Mouse (Mus musculus): ENCODE measurements at regions not wholly inside any gene's neighbourhood (a gene's known extent, or its start where the extent isn't known, plus 50 kb on each side); places are given as distances from the start of the nearest gene placed in this dataset.

DNA sequence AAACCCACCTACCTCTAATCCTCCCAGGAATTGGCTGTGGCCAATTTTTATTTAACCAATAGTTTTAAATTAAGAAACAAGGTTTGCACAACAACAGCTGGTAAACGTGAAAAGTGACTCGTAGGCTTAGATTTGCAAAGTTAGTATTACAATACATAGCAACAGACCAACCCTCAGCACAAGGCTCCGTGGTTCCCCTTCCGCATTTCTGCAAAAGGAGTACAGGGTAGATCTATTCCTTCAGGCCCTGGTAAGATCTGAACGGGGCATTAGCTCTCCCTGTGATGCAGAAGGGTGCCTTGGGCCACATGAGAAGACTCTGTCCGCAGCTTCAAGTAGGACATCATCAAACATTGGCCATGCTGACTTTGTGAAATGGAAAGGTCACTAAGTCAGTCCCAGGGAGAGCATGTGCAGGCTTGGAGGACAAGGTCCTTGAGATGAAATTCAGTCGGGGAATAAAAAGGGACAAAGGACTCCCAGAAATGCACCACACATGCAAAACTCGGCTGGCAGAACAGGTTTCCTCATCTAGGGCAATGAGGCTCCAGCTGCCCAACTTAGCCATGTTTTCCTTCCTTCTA, 75.0 kb upstream of the Armc2 start:
- DNase-seq, result no peak

DNA sequence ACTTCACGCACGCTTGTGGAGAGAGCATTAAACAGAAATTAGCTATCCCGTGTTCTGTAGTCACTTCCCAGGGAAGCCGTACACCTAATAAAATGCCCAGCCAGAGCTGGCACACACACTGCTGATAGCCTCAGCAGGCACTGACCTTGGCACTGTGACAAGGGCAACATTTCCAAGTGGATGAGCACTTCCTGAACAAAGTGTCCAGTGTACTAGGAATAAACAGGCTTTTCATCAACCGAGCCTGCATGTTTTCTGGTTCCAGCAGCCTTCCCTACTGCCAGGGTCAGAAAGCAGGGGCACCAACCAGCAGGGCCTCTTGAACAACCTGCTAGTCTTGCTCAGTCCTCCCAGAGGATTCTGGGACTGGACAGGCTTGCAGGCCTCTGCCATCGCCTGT, 74.3 kb upstream of the Armc2 start:
- peak; percentile 92 to 93 for DNase-seq

DNA sequence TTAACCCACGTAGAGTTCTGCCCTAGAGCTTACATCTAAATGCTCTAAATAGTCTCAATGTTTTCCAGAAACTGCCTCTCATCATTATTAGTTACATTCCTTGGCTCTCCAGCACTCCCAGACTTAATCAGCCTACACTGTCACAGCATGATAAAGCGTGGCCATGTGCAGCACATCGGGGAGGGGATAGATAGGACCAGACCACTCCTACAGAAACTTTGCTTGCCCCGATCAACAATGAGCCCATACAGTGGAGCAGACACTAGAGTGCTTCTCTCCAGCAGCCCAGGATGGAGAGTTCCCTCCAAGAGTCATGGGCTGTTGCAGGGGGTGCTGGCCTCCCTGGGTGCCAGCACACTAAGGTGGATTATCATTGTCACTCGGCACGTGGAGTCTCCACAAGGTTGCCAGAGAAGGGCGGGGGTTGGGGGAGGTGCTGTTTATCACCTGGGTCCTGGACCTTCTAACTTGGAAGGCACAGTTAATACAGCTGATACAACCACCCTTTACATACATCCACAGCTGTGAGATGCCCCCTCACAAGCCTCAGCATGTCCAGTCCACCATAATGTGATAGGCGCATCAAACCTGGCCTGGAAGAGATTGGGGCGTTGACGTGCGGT, 73.4 kb upstream of the Armc2 start:
- no peak for DNase-seq

DNA sequence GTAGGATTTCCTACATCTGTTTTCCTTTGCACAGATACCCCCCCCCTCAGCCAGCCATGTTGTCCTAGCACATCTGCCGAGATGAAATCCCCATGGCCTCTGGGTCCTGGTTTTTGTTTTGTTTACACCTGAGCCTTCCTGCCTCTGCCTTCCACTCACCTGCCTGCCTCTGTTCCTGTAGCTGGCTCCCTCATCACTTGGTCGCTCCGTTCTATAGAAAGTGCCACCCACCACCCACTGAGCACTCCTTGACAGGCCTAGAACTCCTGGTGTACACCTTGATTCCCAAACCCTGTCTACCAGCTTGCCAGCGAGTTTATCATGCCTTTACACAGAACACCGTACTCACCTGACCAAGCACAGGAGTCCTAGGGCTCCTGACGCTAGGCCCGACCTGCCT, 72.6 kb upstream of the Armc2 start:
- no peak for DNase-seq

DNA sequence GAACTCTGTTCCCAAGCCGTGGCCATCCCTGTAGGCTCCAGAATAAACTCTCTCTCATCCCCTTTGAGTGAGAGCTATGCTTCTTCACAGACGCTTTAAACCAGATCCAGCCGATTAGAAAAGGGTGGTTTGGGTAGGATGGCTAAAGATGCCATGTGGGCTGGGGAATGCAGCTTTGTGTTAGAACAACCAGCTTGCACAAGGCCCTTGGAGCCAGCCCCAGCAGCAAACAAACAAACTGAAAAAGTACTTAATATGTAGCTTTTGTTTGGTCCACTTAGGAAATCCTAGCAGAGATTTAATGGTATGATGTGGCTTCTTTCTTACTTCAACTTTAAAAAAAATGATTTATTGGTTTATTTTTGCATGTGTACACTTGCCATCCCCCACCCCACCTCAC, 71.9 kb upstream of the Armc2 start:
- no peak for DNase-seq

DNA sequence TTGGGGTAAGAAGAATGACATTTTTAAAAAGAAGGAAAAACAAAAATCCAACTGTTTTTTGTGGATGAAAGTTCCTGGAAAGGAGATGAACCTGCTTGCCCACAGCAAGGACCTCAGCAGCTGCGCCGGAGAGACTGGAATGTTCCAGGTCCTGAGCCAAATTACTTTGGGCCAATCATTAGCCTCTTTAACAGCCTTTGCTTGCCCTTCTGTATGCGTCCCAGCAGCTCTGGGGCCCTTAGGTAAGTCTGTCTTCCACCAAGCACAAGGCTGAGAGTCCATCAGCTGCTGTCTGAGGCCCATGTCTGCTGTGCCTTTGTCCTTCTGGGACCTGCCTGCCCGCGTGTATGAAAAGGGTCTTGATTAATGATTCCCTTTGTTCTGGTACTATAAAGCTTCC, 71.4 kb upstream of the Armc2 start:
- DNase-seq, result peak; percentile 92 to 94

DNA sequence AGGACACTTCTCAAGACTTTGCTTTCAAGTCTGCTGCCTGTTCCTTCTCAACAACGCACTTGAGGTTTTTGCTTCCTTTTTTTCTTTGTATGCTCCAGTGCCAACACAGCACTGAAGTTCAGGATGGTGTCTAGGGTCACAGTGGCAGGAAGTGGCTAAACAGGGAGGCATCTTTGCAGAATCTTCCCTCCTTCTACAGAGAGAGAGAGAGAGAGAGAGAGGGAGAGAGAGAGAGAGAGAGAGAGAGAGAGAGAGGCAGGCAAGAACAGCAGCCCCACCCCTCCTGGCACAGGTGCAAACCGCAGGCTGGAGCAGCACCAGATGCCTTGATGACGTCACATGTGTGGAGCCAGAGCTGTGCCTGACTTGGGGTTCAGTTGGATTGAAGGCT, 71.0 kb upstream of the Armc2 start:
- peak; percentile 92 to 93 for DNase-seq

DNA sequence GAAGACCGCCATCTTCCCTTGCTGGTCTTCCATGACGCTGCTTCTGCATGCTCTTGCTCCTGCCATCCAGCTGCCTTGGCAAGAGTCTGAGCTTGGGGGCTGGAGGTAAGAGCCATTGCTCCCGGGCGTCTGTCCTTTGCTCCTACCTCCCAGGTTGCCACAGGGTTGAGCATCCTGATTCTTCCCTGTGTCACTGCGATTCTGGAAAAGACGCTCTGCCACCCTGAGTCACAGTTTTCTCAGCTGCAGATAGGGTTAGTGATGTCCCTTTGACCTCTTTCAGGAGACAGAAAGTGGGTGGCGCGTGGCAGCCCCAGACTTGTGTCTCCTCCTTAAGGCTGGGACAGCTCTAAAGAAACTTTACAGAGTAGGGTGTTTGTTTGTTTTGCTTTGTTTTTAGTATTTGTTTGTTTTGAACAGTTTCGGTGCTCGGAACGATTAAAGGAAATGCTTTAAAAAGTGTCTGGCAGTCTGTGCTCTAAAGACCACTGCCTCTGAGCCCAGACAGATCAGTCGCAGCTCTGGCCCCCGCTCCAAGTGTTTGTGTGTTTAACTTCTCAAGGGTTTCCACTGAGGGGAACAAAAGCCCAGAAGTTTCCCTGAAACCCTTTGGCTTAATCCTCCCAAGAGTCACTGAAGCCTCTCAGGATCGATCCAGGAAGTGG, 70.5 kb upstream of the Armc2 start:
- DNase-seq, result no peak

DNA sequence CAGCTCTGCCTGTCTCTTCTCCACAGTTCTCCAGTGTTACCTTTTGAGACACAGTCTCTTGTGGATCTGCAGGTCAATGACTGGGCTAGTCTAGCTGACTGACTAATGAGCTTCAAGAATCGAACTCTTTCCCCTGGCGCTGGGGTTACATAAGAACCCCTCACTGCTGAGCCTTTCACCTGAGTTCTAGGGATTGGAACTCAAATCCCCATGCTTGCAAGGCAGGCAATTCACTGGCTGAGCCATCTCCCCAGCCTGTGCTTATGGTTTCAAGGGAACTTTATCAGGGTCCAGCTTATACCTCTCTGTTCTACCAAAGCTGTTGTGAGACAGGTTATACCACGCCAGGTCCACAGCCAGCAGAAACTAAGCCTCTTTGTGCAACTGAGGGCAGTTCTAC, 69.7 kb upstream of the Armc2 start:
- no peak for DNase-seq

DNA sequence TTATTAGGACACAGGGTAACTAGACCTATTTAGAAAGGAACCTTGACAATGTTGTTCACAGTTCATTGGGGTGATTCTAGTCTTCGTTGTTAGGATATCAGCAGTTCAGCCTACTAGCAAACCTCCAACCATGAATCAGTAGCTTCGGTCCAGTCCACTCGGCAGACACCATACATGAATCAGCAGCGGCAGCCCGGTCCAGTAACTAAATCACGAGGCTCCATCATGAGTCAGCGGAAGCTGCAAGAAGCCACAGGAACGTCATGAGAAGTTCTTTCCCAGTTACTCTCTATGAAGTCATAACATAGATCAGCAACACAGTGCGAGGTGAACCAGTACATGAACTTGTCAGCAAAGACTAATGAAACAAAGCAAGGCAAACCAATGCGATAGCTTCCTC, 68.4 kb upstream of the Armc2 start:
- DNase-seq, result no peak

DNA sequence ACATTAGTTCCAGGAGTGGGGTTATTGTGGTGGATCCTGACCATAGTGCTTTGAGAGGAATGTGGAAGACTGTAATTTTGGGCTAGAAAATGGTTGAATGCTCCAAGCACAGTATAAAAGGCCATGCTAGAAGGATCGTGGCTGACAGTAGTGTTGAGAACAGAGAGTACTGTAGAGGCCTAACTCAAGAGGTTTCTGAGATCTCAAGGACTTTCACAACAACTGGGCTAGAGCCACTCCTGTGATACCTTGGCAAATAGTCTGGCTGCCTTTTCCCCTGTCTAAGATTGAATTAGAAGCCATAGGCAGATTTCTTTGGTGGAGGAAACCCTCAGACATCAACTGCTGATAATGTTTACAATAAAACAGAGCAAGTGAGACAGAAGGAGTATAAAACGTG, 67.1 kb upstream of the Armc2 start:
- DNase-seq, result no peak

DNA sequence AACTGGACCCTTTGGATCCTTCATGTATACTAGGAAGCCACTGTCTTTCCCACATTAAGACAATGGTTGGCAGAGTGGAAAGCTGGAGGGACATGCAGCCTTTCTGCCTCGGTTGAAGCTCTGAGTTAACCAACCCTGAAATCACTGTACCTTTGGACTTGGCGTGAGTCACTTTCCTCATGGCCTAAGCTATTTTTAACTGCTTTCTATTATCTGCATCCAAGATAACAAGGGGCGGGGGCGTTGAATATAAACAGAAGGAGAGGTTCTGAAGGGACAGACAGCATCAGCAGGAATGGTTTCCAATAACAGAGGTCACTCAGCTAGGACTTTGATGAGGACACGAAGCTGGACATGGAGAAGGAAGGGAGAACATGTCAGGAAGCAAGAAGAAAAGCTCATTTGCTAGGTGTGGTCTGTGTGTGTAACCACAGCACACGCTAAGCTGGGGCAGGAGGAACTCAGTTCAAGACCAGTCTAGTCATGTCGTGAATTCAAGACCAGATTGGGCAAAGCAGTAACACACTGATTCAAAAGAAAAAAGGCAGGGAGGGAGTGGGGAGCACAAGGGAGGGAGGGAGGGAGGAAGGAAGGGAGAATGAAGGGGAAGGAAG, 64.1 kb upstream of the Armc2 start:
- peak in 1 of 2 experiments; percentile 50 for DNase-seq

DNA sequence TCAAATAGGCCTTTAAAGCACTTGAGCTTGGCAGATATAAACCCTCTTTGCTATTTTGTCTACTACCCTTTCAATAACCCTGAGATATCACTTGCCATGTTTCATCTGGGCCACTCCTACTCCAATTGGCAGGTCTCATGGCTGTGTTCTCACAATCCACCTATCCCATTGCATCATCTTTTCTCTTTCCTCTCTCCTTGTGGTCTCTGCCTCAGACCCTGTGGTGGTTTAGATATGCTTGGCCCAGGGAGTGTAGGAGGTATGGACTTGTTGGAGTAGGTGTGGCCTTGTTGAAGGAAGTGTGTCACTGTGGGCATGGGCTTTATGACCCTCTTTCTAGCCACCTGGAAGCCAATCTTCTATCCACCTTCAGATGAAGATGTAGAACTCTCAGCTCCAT, 61.5 kb upstream of the Armc2 start:
- DNase-seq, result no peak

DNA sequence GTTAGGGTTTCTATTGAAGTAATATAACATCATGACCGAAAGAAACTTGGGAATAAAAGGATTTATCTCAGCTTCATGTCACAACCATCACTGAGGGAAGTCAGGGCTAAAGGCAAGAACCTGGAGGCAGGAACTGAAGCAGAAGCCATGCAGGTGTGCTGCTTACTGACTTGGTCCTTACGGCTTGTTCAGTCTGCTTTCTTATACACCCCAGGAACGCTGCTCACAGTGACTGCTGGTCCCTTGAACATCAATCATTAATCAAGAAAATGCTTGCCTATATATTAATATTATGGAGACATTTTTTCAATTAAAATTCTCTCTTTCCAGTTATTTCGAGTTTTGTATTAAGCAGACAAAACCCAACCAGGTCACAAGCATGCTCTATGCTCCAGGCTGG, 58.5 kb upstream of the Armc2 start:
- DNase-seq, result no peak

DNA sequence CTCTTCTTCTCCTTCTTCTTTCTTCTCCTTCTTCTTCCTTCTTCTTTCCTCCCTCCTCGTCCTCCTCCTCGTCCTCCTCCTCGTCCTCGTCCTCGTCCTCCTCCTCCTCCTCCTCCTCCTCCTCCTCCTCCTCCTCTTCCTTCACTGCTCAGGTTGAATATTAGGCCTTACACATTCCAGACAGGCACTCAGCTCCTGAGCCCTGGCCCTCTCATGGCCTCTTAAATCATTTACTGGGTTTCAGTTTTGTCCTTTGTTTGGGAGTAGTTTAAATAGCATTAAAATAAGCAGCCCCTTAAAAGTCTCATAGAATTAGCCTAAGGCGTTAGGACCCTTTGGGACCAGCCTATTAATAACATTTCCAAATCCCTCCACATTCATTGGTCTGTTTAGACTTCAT, 57.3 kb upstream of the Armc2 start:
- DNase-seq, result no peak

DNA sequence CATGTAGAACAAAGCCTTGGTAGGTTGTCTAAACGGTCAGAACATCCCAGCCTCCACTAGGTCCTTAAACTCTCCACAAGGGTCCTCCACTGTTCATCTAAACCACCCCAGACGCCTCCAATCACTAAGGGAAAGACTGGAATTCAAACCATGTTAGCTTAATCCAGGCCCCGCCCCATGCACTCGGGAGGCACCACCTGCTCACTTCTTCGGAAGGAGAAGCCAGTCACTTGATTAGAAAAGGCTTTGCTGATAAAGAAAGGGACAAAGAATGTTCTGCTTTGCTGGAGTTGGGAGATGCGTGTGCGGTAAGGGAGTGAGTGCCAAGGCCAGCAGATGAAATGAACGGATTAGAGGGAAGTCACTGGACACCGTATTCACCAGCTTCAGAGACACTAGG, 54.5 kb upstream of the Armc2 start:
- DNase-seq, result no peak

DNA sequence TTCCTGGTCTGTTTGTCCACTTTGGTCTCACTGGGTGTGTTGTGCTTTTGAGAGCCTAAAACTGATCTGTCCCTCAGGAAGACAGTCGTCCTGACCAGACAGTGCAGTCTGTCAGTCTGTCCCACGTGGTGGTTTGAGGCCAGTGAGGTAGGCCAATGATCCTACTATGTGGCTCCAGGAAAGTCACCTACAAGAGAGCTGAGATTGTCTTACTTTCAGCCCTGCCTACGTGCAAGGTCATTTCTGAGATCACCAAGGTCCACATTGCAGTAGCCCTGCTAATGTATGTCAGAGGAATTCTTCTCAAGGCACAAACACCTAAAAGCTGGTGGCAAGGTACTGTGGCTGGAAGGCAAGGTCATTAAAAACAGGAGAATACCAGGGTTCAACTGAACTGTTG, 53.9 kb upstream of the Armc2 start:
- no peak for DNase-seq

DNA sequence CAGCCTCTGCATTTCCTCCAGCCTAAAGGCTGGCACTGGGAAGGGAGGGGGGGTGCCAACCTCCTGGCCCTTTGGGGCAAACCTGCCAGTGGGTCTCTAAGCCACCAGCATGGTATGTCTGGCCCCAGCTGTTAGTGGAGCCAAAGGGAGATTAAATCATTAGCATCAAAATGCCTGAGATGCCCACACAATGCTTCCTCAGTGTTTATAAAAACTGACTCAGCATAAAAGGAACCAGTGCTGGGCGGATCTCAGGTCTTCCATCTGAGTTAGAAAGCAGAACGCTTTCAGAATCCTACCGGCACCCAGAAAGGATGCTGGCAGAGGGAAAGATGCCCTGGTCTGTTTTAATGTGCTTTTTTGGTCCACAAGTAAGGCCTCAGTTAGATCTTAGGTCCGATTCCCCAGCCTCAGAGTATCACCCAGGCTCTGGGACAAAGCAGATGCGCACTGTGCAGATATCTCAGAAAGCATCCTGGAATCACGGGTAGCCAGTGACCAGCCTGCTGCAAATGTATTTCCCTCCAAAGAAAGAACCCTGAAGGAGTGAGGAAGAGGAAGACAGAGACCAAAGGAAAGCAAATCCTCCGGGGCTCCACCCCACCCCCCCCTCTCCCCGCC, 53.3 kb upstream of the Armc2 start:
- DNase-seq, result no peak

DNA sequence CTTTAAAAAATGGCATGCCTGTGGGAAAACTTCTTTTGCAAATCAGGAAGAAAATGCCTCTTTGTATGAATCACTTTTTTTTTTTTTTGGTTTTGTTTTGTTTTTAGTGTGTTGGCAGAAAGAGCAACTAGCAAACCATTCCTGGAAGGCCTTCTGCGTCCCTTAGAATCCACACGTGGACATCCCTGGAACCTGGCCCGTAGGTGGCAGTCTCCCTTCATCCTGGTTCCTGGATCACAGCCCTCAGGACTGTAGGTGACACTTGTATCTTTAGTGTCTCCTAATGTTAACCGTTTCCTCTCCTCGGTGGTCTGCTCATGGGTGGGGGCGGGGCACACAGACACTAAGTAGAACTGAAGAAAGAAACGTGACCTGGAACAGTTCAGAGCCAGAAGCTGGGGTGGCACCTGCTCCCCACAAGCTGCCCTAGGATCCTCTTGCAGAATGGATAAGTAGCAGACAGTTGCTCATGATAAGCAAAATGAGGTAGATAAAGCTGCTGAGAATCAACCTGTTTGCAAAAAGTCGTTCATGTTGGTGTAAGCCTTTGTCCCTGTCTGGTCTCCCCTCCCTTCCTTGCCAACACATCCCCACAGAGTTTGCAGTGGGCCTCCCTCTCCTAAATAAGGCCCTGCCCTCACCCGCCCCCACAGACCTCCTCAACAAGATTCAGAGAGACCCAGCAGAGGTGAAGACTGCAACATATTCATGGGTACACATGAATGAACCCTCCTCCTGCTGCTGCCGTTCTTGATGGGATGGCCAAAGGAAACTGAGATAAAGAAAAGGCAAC, 52.6 kb upstream of the Armc2 start:
- DNase-seq, result peak; percentile 67 to 78

DNA sequence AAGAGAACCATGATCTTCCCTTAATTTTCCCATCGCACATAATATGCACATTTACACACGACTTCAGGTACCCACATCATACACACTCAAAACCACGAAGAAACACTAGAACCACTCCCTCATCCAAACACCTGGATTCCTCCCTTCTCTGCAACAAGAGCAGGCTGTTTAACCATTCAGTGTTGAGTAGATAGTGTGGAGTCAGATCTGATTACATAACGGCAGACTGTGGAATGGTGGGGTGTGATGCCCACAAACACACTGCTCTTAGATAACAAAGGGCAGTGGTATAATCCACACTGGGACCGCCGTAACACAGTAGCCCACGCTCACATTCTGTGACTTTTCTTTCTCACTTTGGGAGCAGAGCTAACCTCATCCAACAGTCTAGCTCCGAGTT, 51.5 kb upstream of the Armc2 start:
- no peak for DNase-seq

DNA sequence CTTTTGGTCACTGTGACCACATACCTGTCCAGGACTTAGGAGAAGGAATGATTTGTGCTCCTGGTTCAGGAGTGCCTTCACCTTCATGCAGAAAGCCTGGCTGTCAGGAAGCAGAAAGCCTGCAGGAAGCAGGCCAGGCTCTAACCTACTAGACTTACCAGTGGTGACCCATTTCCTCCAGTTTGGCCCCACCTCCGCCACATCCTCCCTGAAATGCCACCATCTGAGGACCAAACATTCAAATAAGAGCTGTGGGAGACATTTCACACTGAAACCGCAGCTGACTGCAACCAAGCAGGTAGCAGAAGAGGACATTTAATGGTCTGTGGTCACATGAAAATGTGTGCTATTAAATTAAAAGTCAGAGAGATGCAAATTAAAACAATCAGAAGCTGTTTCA, 50.3 kb upstream of the Armc2 start:
- DNase-seq, result no peak

Measured in kidney, adult 8-10 months (tissue).